Mouse (Mus musculus): ENCODE measurements around the gene Slc7a4. TPM values are rescaled to one million over a fixed set of nuclear protein-coding genes. Genes with fewer than 3 reads are reported as not detected.

The Slc7a4 gene
- total RNA-seq, 2 experiments from 2014 or later, result 0.97 to 1.3 TPM

GRCm38 (mm10) chr16:17529981-17530586, 52.9 kb downstream of the Slc7a4 start:
- intact Hi-C loops (cut with DNase I; ENCODE audit: low total_unique reads), result no loop called here
- no peak for DNase-seq

GRCm38 (mm10) chr16:17528276-17528675, 54.7 kb downstream of the Slc7a4 start:
- intact Hi-C loops (cut with DNase I; ENCODE audit: low total_unique reads), result no loop called here
- no peak for DNase-seq

- no peak for DNase-seq
- intact Hi-C loops (cut with DNase I; ENCODE audit: low total_unique reads), result no loop called here
Observed at GRCm38 (mm10) chr16:17527606-17528005, 55.4 kb downstream of the Slc7a4 start.

GRCm38 (mm10) chr16:17526223-17526622, 56.8 kb downstream of the Slc7a4 start:
- intact Hi-C loops (cut with DNase I; ENCODE audit: low total_unique reads), result no loop called here
- no peak for DNase-seq

GRCm38 (mm10) chr16:17525524-17525923, 57.5 kb downstream of the Slc7a4 start:
- intact Hi-C loops (cut with DNase I; ENCODE audit: low total_unique reads), result no loop called here
- no peak for DNase-seq

- no peak for DNase-seq
- intact Hi-C loops (cut with DNase I; ENCODE audit: low total_unique reads), result no loop called here
Observed at GRCm38 (mm10) chr16:17524156-17524555, 58.9 kb downstream of the Slc7a4 start.

Other genes starting within 250 kb of the Slc7a4 start
- gene Snap29, start 177.2 kb downstream of the Slc7a4 start, total RNA-seq (2021), result 10 to 100 TPM; 12.1 to 12.7 TPM
- gene Pi4ka, start 176.9 kb downstream of the Slc7a4 start, total RNA-seq (2021), result 10 to 100 TPM; 16.0 to 16.6 TPM
- gene Crkl, start 131.2 kb downstream of the Slc7a4 start, total RNA-seq (2021), result 10 to 100 TPM; 21.0 to 21.2 TPM
- gene Aifm3, start 93.6 kb downstream of the Slc7a4 start, total RNA-seq (2021), result under 1 TPM in 1 of 2 experiments, not detected in 1; 0.13 TPM
- gene Lztr1, start 74.5 kb downstream of the Slc7a4 start, total RNA-seq (2021), result 10 to 100 TPM; 19.0 to 22.0 TPM
- gene Thap7, start 52.1 kb downstream of the Slc7a4 start, total RNA-seq (2021), result 10 to 100 TPM; 10.6 to 12.5 TPM
- 1 to 10 TPM; 1.5 to 1.6 TPM for gene Lrrc74b, start 22.0 kb downstream of the Slc7a4 start, total RNA-seq (2021)
- 1 to 10 TPM; 6.5 to 7.0 TPM for gene P2rx6, start 21.3 kb downstream of the Slc7a4 start, total RNA-seq (2021)
- 1 to 10 TPM; 8.4 to 9.1 TPM for gene Smpd4, start 36.1 kb upstream of the Slc7a4 start, total RNA-seq (2021)
- gene Ccdc74a, start 63.3 kb upstream of the Slc7a4 start, total RNA-seq (2021), result 1 to 10 TPM in 1 of 2 experiments, under 1 TPM in 1; 0.82 to 1.5 TPM
- 10 to 100 TPM; 19.8 to 20.9 TPM for gene Med15, start 149.7 kb upstream of the Slc7a4 start, total RNA-seq (2021)
- 10 to 100 TPM; 17.3 to 19.9 TPM for gene Klhl22, start 176.4 kb upstream of the Slc7a4 start, total RNA-seq (2021)
- gene Scarf2, start 214.1 kb upstream of the Slc7a4 start, total RNA-seq (2021), result 10 to 100 TPM in 1 of 2 experiments, 1 to 10 TPM in 1; 9.4 to 12.1 TPM
- gene B830017H08Rik, start 249.9 kb upstream of the Slc7a4 start, total RNA-seq (2021), result not detected

All from gastrocnemius, postnatal 14 days (tissue).